ENCODE assay signal across 24 mouse cellular contexts in the genomic region with DNA sequence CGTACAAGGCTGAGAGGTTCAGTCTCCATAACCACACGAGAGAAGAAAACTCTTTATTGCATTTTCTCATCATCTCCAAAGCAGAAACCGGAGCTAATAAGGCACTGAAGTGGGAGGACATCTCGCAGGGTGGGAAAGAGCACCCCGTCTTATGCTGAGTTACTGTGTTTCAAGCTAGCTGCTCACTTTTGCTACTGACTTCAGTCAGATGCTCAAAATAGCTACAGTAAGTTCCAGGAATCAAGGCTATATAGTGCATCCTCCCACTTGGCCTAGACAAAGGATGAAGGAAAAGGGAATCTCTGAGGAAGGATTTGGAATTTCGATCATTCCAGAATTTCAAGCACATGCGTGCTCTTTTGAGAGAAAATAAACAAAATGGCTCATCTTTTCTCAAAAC. TPM values are rescaled to one million over a fixed set of nuclear protein-coding genes. Genes with fewer than 3 reads are reported as not detected.
"Had no signal": no experiment of that assay in that cellular context is flagged by ENCODE, and none has a peak within 500 bp of the region (broad histone marks: within the 10 kb centered on the region; RNA-seq: fewer than 3 reads in every experiment).

No protein-coding gene starts in this region.

- DNase-seq: gastrocnemius, postnatal 14 days; gastrocnemius, postnatal 36 days; heart, adult 11 months; heart, adult 2 months; heart, postnatal 14 days; heart, postnatal 36 days; kidney, adult 11 months; kidney, adult 2 months; kidney, postnatal 10 days; kidney, postnatal 25 days; kidney, postnatal 4 days; liver; liver, embryonic 13.5 days had no signal

- ATAC-seq: hindbrain, postnatal 0 days; intestine, embryonic 15.5 days had no signal

RNA-seq across cellular contexts. Expression of a gene that starts 6.1 kb away (rescaled TPM):
- polyA plus RNA-seq: heart, embryonic 11.5 days; heart, embryonic 13.5 days; heart, embryonic 15.5 days; heart, postnatal 0 days; intestine, embryonic 15.5 days; kidney, embryonic 14.5 days; kidney, embryonic 16.5 days; limb, embryonic 10.5 days; limb, embryonic 12.5 days; liver, embryonic 11.5 days; liver, embryonic 13.5 days had no signal
